Mouse (Mus musculus): ENCODE measurements around the gene Eml2. TPM values are rescaled to one million over a fixed set of nuclear protein-coding genes. Genes with fewer than 3 reads are reported as not detected.

Eml2 gene
- polyA plus RNA-seq, 1 experiment from 2014 or later: 8.2 TPM

- H3K27me3 ChIP-seq: 0 out of 2 replicates have a peak, but pooled peaks cover 3% of the 10 kb centered on the region
- H3K4me3 ChIP-seq: no peak overlapping the region
- 50% methylated on average over 7 of the region's 7 CpGs for WGBS
- H3K9ac ChIP-seq: no peak overlapping the region
- no peak for ATAC-seq (ENCODE audit: low FRiP score, low read depth)
- H3K4me2 ChIP-seq: no peak overlapping the region
- peaks cover 19% of the 10 kb centered on the region for H3K36me3 ChIP-seq
- peaks cover 9% of the 10 kb centered on the region for H3K4me1 ChIP-seq (replicated peaks)
- H3K27ac ChIP-seq (replicated peaks): no peak overlapping the region
- H3K9me3 ChIP-seq: no peaks in the 10 kb centered on the region
Measured at GRCm38 (mm10) chr7:19208944-19209472, 32.8 kb downstream of the Eml2 start.

- 84% methylated on average over 4 of the region's 4 CpGs for WGBS
- H3K9me3 ChIP-seq: no peaks in the 10 kb centered on the region
Measured at GRCm38 (mm10) chr7:19209494-19209893, 33.3 kb downstream of the Eml2 start.

GRCm38 (mm10) chr7:19210010-19210409 lies 33.8 kb downstream of the Eml2 start:
- 0 out of 2 replicates have a peak, but pooled peaks cover 3% of the 10 kb centered on the region for H3K27me3 ChIP-seq
- no peak for ATAC-seq (ENCODE audit: low FRiP score, low read depth)
- no peaks in the 10 kb centered on the region for H3K9me3 ChIP-seq
- no peak overlapping the region for H3K27ac ChIP-seq (replicated peaks)
- peaks cover 9% of the 10 kb centered on the region for H3K4me1 ChIP-seq (replicated peaks)
- 93% methylated on average over 5 of the region's 5 CpGs for WGBS
- no peak overlapping the region for H3K9ac ChIP-seq
- no peak overlapping the region for H3K4me2 ChIP-seq
- H3K4me3 ChIP-seq: no peak overlapping the region
- peaks cover 9% of the 10 kb centered on the region for H3K36me3 ChIP-seq

More at GRCm38 (mm10) chr7:19209494-19209893, 33.3 kb downstream of the Eml2 start:
- Histone ChIP-seq H3K27me3 (0 out of 2 replicates have a peak, but pooled peaks cover 3% of the 10 kb centered on the region), H3K9ac (no peak overlapping the region), H3K4me1 (replicated peaks) (peaks cover 9% of the 10 kb centered on the region), H3K4me3 (no peak overlapping the region), H3K27ac (replicated peaks) (no peak overlapping the region), H3K4me2 (no peak overlapping the region), H3K36me3 (peaks cover 14% of the 10 kb centered on the region)
- ATAC-seq (ENCODE audit: low FRiP score, low read depth): no peak

GRCm38 (mm10) chr7:19211041-19211675 lies 34.9 kb downstream of the Eml2 start:
- ATAC-seq (ENCODE audit: low FRiP score, low read depth): no peak
- WGBS: 54% methylated on average over 5 of the region's 5 CpGs
- Histone ChIP-seq H3K4me1 (replicated peaks) (peaks cover 9% of the 10 kb centered on the region), H3K36me3 (no peaks in the 10 kb centered on the region; the same call in 1 of the 2 replicates), H3K27ac (replicated peaks) (no peak overlapping the region), H3K9me3 (no peaks in the 10 kb centered on the region), H3K9ac (no peak overlapping the region), H3K4me2 (no peak overlapping the region), H3K4me3 (no peak overlapping the region), H3K27me3 (0 out of 2 replicates have a peak, but pooled peaks cover 3% of the 10 kb centered on the region)

GRCm38 (mm10) chr7:19211996-19212755 lies 36.0 kb downstream of the Eml2 start, which contains the start of gene Gpr4:
Gene Gpr4 (plus strand): TSS chr7:19212538.
- ATAC-seq (ENCODE audit: low FRiP score, low read depth): peak; percentile 43; the same call in 1 of the 2 replicates
- Histone ChIP-seq H3K4me2 (peak within 1 kb of the TSS; percentile 94), H3K27ac (replicated peaks) (no peak within 1 kb of the TSS), H3K27me3 (0 out of 2 replicates have a peak, but pooled peaks cover 3% of the 10 kb centered on the region), H3K4me3 (peak within 1 kb of the TSS; percentile 53), H3K9me3 (no peaks in the 10 kb centered on the region), H3K9ac (peak within 1 kb of the TSS; percentile 53), H3K36me3 (no peaks in the 10 kb centered on the region), H3K4me1 (replicated peaks) (peaks cover 9% of the 10 kb centered on the region)
- WGBS: 2% methylated on average over 27 of the region's 30 CpGs

GRCm38 (mm10) chr7:19213385-19213784 lies 37.2 kb downstream of the Eml2 start:
- ATAC-seq (ENCODE audit: low FRiP score, low read depth): no peak
- H3K4me1 ChIP-seq (replicated peaks): peaks cover 9% of the 10 kb centered on the region
- H3K27me3 ChIP-seq: 0 out of 2 replicates have a peak, but pooled peaks cover 3% of the 10 kb centered on the region
- H3K4me3 ChIP-seq: no peak overlapping the region
- H3K9me3 ChIP-seq: no peaks in the 10 kb centered on the region
- peak overlapping the region; percentile 94 for H3K4me2 ChIP-seq
- WGBS: 74% methylated on average over 2 of the region's 2 CpGs
- no peak overlapping the region for H3K27ac ChIP-seq (replicated peaks)
- H3K36me3 ChIP-seq: no peaks in the 10 kb centered on the region
- H3K9ac ChIP-seq: no peak overlapping the region

- Histone ChIP-seq H3K4me1 (replicated peaks) (peaks cover 9% of the 10 kb centered on the region), H3K4me2 (no peak overlapping the region), H3K27me3 (0 out of 2 replicates have a peak, but pooled peaks cover 3% of the 10 kb centered on the region), H3K27ac (replicated peaks) (no peak overlapping the region), H3K36me3 (no peaks in the 10 kb centered on the region), H3K9ac (no peak overlapping the region), H3K4me3 (no peak overlapping the region), H3K9me3 (no peaks in the 10 kb centered on the region)
- WGBS: 71% methylated on average over 7 of the region's 7 CpGs
- no peak for ATAC-seq (ENCODE audit: low FRiP score, low read depth)
Measured at GRCm38 (mm10) chr7:19214369-19214768, 38.1 kb downstream of the Eml2 start.

- no peaks in the 10 kb centered on the region for H3K36me3 ChIP-seq
- no peak overlapping the region for H3K4me3 ChIP-seq
- H3K9ac ChIP-seq: no peak overlapping the region
- ATAC-seq (ENCODE audit: low FRiP score, low read depth): no peak
- WGBS: 71% methylated on average over 9 of the region's 9 CpGs
- no peaks in the 10 kb centered on the region for H3K9me3 ChIP-seq
- H3K27me3 ChIP-seq: 0 out of 2 replicates have a peak, but pooled peaks cover 3% of the 10 kb centered on the region
- H3K4me2 ChIP-seq: no peak overlapping the region
- H3K4me1 ChIP-seq (replicated peaks): peaks cover 9% of the 10 kb centered on the region
- H3K27ac ChIP-seq (replicated peaks): no peak overlapping the region
Measured at GRCm38 (mm10) chr7:19214940-19215339, 38.7 kb downstream of the Eml2 start.

GRCm38 (mm10) chr7:19217492-19217891 lies 41.3 kb downstream of the Eml2 start:
- no peak for ATAC-seq (ENCODE audit: low FRiP score, low read depth)
- Histone ChIP-seq H3K9me3 (no peaks in the 10 kb centered on the region), H3K4me2 (no peak overlapping the region), H3K4me1 (replicated peaks) (peaks cover 3% of the 10 kb centered on the region), H3K36me3 (no peaks in the 10 kb centered on the region), H3K4me3 (no peak overlapping the region), H3K9ac (no peak overlapping the region), H3K27me3 (no peaks in the 10 kb centered on the region), H3K27ac (replicated peaks) (no peak overlapping the region)
- 74% methylated on average over 5 of the region's 5 CpGs for WGBS

GRCm38 (mm10) chr7:19217944-19218343 lies 41.7 kb downstream of the Eml2 start:
- 0% methylated on average over 3 of the region's 3 CpGs for WGBS
- no peak overlapping the region for H3K4me2 ChIP-seq
- no peaks in the 10 kb centered on the region for H3K4me1 ChIP-seq (replicated peaks)
- H3K9me3 ChIP-seq: no peaks in the 10 kb centered on the region
- H3K36me3 ChIP-seq: no peaks in the 10 kb centered on the region
- no peaks in the 10 kb centered on the region for H3K27me3 ChIP-seq
- H3K4me3 ChIP-seq: no peak overlapping the region
- no peak overlapping the region for H3K27ac ChIP-seq (replicated peaks)
- H3K9ac ChIP-seq: no peak overlapping the region
- ATAC-seq (ENCODE audit: low FRiP score, low read depth): no peak

- H3K4me2 ChIP-seq: no peak overlapping the region
- H3K4me3 ChIP-seq: no peak overlapping the region
- no peaks in the 10 kb centered on the region for H3K4me1 ChIP-seq (replicated peaks)
- H3K27ac ChIP-seq (replicated peaks): no peak overlapping the region
- H3K9ac ChIP-seq: no peak overlapping the region
- no peaks in the 10 kb centered on the region for H3K9me3 ChIP-seq
- ATAC-seq (ENCODE audit: low FRiP score, low read depth): no peak
- no peaks in the 10 kb centered on the region for H3K36me3 ChIP-seq
- no peaks in the 10 kb centered on the region for H3K27me3 ChIP-seq
- WGBS: 73% methylated on average over 3 of the region's 3 CpGs
Measured at GRCm38 (mm10) chr7:19220061-19220460, 43.8 kb downstream of the Eml2 start.

- H3K36me3 ChIP-seq: no peaks in the 10 kb centered on the region
- H3K9me3 ChIP-seq: no peaks in the 10 kb centered on the region
- WGBS: 94% methylated on average over 16 of the region's 16 CpGs
- ATAC-seq (ENCODE audit: low FRiP score, low read depth): no peak
- H3K27me3 ChIP-seq: no peaks in the 10 kb centered on the region
- peaks cover 8% of the 10 kb centered on the region for H3K4me1 ChIP-seq (replicated peaks)
- H3K27ac ChIP-seq (replicated peaks): no peak overlapping the region
- no peak overlapping the region for H3K4me3 ChIP-seq
- no peak overlapping the region for H3K4me2 ChIP-seq
- H3K9ac ChIP-seq: no peak overlapping the region
Measured at GRCm38 (mm10) chr7:19222189-19222588, 46.0 kb downstream of the Eml2 start.
